Mouse (Mus musculus): ENCODE data around the gene Ppp6c. TPM values are rescaled to one million over a fixed set of nuclear protein-coding genes. Genes with fewer than 3 reads are reported as not detected.
"Not testable (repeated sequence)": the region's sequence is repeated elsewhere in the genome, so short reads cannot be mapped to it uniquely, and the experiment has no call there.

The Ppp6c gene
- 10 to 100 TPM; 62.1 to 66.3 TPM for total RNA-seq (2021)
- long read RNA-seq, experiment 1, full-length matches to known transcripts = 41 of 44 reads
- long read RNA-seq, experiment 1, partial matches to known transcripts = 1 of 44 reads
- long read RNA-seq, experiment 1, other reads (novel, unspliced or antisense) = 2 of 44 reads
- long read RNA-seq, experiment 2, full-length matches to known transcripts = 56 of 65 reads
- long read RNA-seq, experiment 2, partial matches to known transcripts = 0 of 65 reads
- long read RNA-seq, experiment 2, other reads (novel, unspliced or antisense) = 9 of 65 reads

- peak; percentile 95 to 96 for DNase-seq (ENCODE audit: low spot score in 2 of 2)
- TF ChIP-seq CTCF (conservative IDR thresholded peaks at IDR 0.05) = no peak
- peak within 1 kb of the TSS; percentile 62 for H3K4me3 ChIP-seq
- peak within 1 kb of the TSS; percentile 98 for H3K27ac ChIP-seq
Measured at GRCm38 (mm10) chr2:39226019-39226640, at the start of gene Ppp6c. Gene Ppp6c, minus strand, starts transcription at chr2:39226451.

- no peak overlapping the region for H3K4me3 ChIP-seq
- peak in 1 of 2 experiments; percentile 22 for DNase-seq (ENCODE audit: low spot score in 2 of 2)
- H3K27ac ChIP-seq = no peak overlapping the region
- TF ChIP-seq CTCF (conservative IDR thresholded peaks at IDR 0.05) = peak; percentile 85
Measured at GRCm38 (mm10) chr2:39268357-39268756, 42.1 kb upstream of the Ppp6c start.

GRCm38 (mm10) chr2:39252275-39252674 is 26.0 kb upstream of the Ppp6c start:
- H3K4me3 ChIP-seq, H3K27ac ChIP-seq: not testable (repeated sequence)
- peak; percentile 27 to 67 for DNase-seq (ENCODE audit: low spot score in 2 of 2)

GRCm38 (mm10) chr2:39246862-39247261 is 20.6 kb upstream of the Ppp6c start:
- H3K27ac ChIP-seq; H3K4me3 ChIP-seq; DNase-seq (ENCODE audit: low spot score in 2 of 2): not testable (repeated sequence)

- H3K27ac ChIP-seq = peak overlapping the region; percentile 98; the same call in 1 of the 2 replicates
Measured at GRCm38 (mm10) chr2:39226731-39227130, 480 bp upstream of the Ppp6c start.

GRCm38 (mm10) chr2:39225331-39226018 is 776 bp downstream of the Ppp6c start:
- Histone ChIP-seq H3K4me3 (peak overlapping the region; percentile 62), H3K27ac (peak overlapping the region; percentile 98)
- DNase-seq (ENCODE audit: low spot score in 2 of 2) = peak; percentile 18 to 39

More at GRCm38 (mm10) chr2:39226731-39227130, 480 bp upstream of the Ppp6c start:
- peak overlapping the region; percentile 62 for H3K4me3 ChIP-seq
- DNase-seq (ENCODE audit: low spot score in 2 of 2) = no peak
- no peak for TF ChIP-seq CTCF (conservative IDR thresholded peaks at IDR 0.05)

GRCm38 (mm10) chr2:39224621-39225020 is 1.6 kb downstream of the Ppp6c start:
- no peak for DNase-seq (ENCODE audit: low spot score in 2 of 2)
- Histone ChIP-seq H3K4me3 (peak overlapping the region; percentile 62), H3K27ac (no peak overlapping the region)
- 0 out of 2 replicates have a peak, but pooled peaks have one; percentile 13 for TF ChIP-seq CTCF (conservative IDR thresholded peaks at IDR 0.05)

- TF ChIP-seq CTCF (conservative IDR thresholded peaks at IDR 0.05) = no peak
- DNase-seq (ENCODE audit: low spot score in 2 of 2) = no peak
- Histone ChIP-seq H3K4me3 (no peak overlapping the region), H3K27ac (no peak overlapping the region)
Measured at GRCm38 (mm10) chr2:39220010-39220409, 6.2 kb downstream of the Ppp6c start.

- Histone ChIP-seq H3K4me3 (no peak overlapping the region), H3K27ac (no peak overlapping the region)
- no peak for TF ChIP-seq CTCF (conservative IDR thresholded peaks at IDR 0.05)
- DNase-seq (ENCODE audit: low spot score in 2 of 2) = no peak
Measured at GRCm38 (mm10) chr2:39219034-39219433, 7.2 kb downstream of the Ppp6c start.

GRCm38 (mm10) chr2:39217150-39217549 is 9.1 kb downstream of the Ppp6c start:
- TF ChIP-seq CTCF (conservative IDR thresholded peaks at IDR 0.05) = no peak
- no peak for DNase-seq (ENCODE audit: low spot score in 2 of 2)
- no peak overlapping the region for H3K27ac ChIP-seq

GRCm38 (mm10) chr2:39210738-39211137 is 15.5 kb downstream of the Ppp6c start:
- Histone ChIP-seq H3K27ac (no peak overlapping the region), H3K4me3 (no peak overlapping the region)
- TF ChIP-seq CTCF (conservative IDR thresholded peaks at IDR 0.05) = no peak
- no peak for DNase-seq (ENCODE audit: low spot score in 2 of 2)

More at GRCm38 (mm10) chr2:39217150-39217549, 9.1 kb downstream of the Ppp6c start:
- H3K4me3 ChIP-seq = no peak overlapping the region

- no peak overlapping the region for H3K4me3 ChIP-seq
- TF ChIP-seq CTCF (conservative IDR thresholded peaks at IDR 0.05) = no peak
- no peak for DNase-seq (ENCODE audit: low spot score in 2 of 2)
- H3K27ac ChIP-seq = no peak overlapping the region
Measured at GRCm38 (mm10) chr2:39203359-39203758, 22.9 kb downstream of the Ppp6c start.

GRCm38 (mm10) chr2:39194809-39195208 is 31.4 kb downstream of the Ppp6c start:
- no peak overlapping the region for H3K27ac ChIP-seq
- TF ChIP-seq CTCF (conservative IDR thresholded peaks at IDR 0.05) = no peak
- peak in 1 of 2 experiments; percentile 13 for DNase-seq (ENCODE audit: low spot score in 2 of 2)
- no peak overlapping the region for H3K4me3 ChIP-seq
